Mouse (Mus musculus): ENCODE measurements around the gene Zfp646. TPM values are rescaled to one million over a fixed set of nuclear protein-coding genes. Genes with fewer than 3 reads are reported as not detected.

The Zfp646 gene
- total RNA-seq, 2 experiments from 2014 or later: 21.0 to 21.9 TPM

GRCm38 (mm10) chr7:127912190-127912871, 36.3 kb downstream of the Zfp646 start, which contains the start of gene Kat8:
Gene Kat8 (plus strand): TSS chr7:127912516.
- intact Hi-C loops (cut with DNase I): no loop called here
- DNase-seq: peak; percentile 81 to 88

GRCm38 (mm10) chr7:127912938-127913337, 36.9 kb downstream of the Zfp646 start:
- intact Hi-C loops (cut with DNase I): no loop called here

GRCm38 (mm10) chr7:127915293-127915692, 39.3 kb downstream of the Zfp646 start:
- intact Hi-C loops (cut with DNase I): no loop called here

More at GRCm38 (mm10) chr7:127912938-127913337, 36.9 kb downstream of the Zfp646 start:
- no peak for DNase-seq

GRCm38 (mm10) chr7:127918203-127918602, 42.2 kb downstream of the Zfp646 start:
- DNase-seq: peak; percentile 38 to 60
- intact Hi-C loops (cut with DNase I): no loop called here

More at GRCm38 (mm10) chr7:127915293-127915692, 39.3 kb downstream of the Zfp646 start:
- DNase-seq: no peak

GRCm38 (mm10) chr7:127919290-127919689, 43.3 kb downstream of the Zfp646 start:
- intact Hi-C loops (cut with DNase I): no loop called here
- DNase-seq: no peak

GRCm38 (mm10) chr7:127921516-127921915, 45.5 kb downstream of the Zfp646 start:
- intact Hi-C loops (cut with DNase I): no loop called here
- DNase-seq: no peak

- no peak for DNase-seq
- intact Hi-C loops (cut with DNase I): no loop called here
Measured at GRCm38 (mm10) chr7:127922451-127923275, 46.6 kb downstream of the Zfp646 start.

GRCm38 (mm10) chr7:127923714-127924113, 47.7 kb downstream of the Zfp646 start:
- no peak for DNase-seq
- intact Hi-C loops (cut with DNase I): no loop called here

- intact Hi-C loops (cut with DNase I): no loop called here
- no peak for DNase-seq
Measured at GRCm38 (mm10) chr7:127925252-127925651, 49.2 kb downstream of the Zfp646 start.

GRCm38 (mm10) chr7:127926066-127926465, 50.0 kb downstream of the Zfp646 start:
- DNase-seq: no peak
- intact Hi-C loops (cut with DNase I): no loop called here

- intact Hi-C loops (cut with DNase I): no loop called here
Measured at GRCm38 (mm10) chr7:127926846-127927245, 50.8 kb downstream of the Zfp646 start.

GRCm38 (mm10) chr7:127927726-127928125, 51.7 kb downstream of the Zfp646 start:
- intact Hi-C loops (cut with DNase I): no loop called here
- DNase-seq: no peak

More at GRCm38 (mm10) chr7:127926846-127927245, 50.8 kb downstream of the Zfp646 start:
- DNase-seq: no peak

- DNase-seq: no peak
- intact Hi-C loops (cut with DNase I): no loop called here
Measured at GRCm38 (mm10) chr7:127928596-127928995, 52.6 kb downstream of the Zfp646 start.

GRCm38 (mm10) chr7:127929923-127930322, 53.9 kb downstream of the Zfp646 start, which contains the start of gene Prss8:
Gene Prss8 (minus strand): TSS chr7:127930104.
- DNase-seq: no peak
- intact Hi-C loops (cut with DNase I): no loop called here

- intact Hi-C loops (cut with DNase I): no loop called here
- no peak for DNase-seq
Measured at GRCm38 (mm10) chr7:127930636-127931035, 54.6 kb downstream of the Zfp646 start.

GRCm38 (mm10) chr7:127931351-127932135, 55.5 kb downstream of the Zfp646 start:
- intact Hi-C loops (cut with DNase I): no loop called here
- peak; percentile 44 to 46 for DNase-seq

GRCm38 (mm10) chr7:127932273-127933031, 56.4 kb downstream of the Zfp646 start:
- intact Hi-C loops (cut with DNase I): no loop called here
- no peak for DNase-seq

- intact Hi-C loops (cut with DNase I): no loop called here
- DNase-seq: no peak
Measured at GRCm38 (mm10) chr7:127934075-127934474, 58.1 kb downstream of the Zfp646 start.

GRCm38 (mm10) chr7:127935028-127935722, 59.2 kb downstream of the Zfp646 start:
- intact Hi-C loops (cut with DNase I): no loop called here
- DNase-seq: peak; percentile 95 to 98
